Mouse (Mus musculus) G1E-ER4 (cell line): Measurements from ENCODE around the gene Neurod4. TPM values are rescaled to one million over a fixed set of nuclear protein-coding genes. Genes with fewer than 3 reads are reported as not detected.

Experiments used
- GATA1 ChIP-seq: IDR thresholded peaks from one replicate; pipeline ENCODE4 v1.8.0; 2012; ENCODE audit warnings: low read length, inconsistent platforms
- polyA plus RNA-seq: library from polyadenylated mRNA; stranded (reverse); fragments of >175 nt; gene quantifications from 2 replicates; pipeline ENCODE4 v1.2.3, GENCODE M21; 2012

Gene Neurod4
- polyA plus RNA-seq, 1 experiment, result not detected

GRCm38 (mm10) chr10:130263203-130263602, 16.8 kb downstream of the Neurod4 start:
- TF ChIP-seq GATA1, result no peak

GRCm38 (mm10) chr10:130259483-130259882, 20.6 kb downstream of the Neurod4 start:
- no peak for TF ChIP-seq GATA1

DNA sequence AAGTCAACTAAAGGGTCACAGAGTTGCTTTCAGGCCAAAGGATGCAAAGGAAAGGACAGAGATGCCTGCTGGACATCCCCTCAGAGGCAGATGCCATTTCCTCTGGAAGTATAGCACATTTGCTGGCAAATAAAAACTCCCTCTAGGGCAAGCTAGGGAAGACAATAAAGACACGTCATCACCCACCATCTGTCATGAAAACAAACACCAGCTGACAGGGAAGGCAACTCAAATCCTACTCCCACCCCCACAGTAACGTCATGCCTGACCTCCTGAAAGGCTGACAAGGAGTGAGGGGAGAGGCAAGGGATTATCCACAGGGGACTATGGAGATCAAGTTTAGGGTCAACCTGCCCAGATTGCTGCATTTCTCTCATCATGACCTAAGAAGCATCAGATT, 35.8 kb downstream of the Neurod4 start:
- no peak for TF ChIP-seq GATA1

DNA sequence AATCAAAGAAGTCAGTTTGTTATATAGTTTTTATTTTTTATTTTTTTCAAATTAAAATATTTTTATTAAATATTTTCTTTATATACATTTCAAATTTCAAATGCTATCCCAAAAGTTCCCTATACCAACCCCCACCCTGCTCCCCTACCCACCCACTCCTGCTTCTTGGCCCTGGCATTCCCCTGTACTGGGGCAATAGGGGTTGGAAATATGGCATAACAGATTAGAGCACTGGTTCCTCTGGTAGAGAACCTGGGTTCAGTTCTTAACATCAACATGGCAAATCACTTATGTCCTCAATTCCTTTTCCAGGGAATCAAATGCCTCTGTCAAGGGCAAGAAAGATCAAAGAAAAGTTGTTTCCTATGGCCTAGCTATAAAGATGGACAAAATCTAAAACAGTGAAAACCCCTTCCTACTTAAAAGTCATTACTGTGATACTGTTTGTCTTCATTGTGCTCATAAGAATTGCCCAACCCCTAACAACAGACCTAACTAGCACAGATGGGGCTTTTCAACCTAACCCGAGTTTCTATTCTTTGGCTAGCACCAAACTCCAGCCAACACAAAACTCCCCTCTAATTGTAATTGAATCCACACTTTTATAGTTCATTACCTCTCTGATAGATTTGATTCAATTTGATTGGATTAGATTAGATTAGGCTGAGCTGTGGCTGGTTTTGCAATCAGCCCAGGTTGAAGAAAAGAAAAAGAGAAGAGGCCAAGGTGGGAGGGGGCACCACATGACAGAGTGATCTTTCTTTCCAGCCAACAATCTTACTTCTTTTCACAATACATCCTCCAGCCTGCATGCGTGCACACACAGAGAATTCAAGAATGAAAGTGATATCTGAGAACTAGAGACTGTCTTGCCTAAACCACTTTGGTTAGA, 41.5 kb downstream of the Neurod4 start:
- no peak for TF ChIP-seq GATA1

GRCm38 (mm10) chr10:130234576-130234975, 45.5 kb downstream of the Neurod4 start:
- no peak for TF ChIP-seq GATA1

DNA sequence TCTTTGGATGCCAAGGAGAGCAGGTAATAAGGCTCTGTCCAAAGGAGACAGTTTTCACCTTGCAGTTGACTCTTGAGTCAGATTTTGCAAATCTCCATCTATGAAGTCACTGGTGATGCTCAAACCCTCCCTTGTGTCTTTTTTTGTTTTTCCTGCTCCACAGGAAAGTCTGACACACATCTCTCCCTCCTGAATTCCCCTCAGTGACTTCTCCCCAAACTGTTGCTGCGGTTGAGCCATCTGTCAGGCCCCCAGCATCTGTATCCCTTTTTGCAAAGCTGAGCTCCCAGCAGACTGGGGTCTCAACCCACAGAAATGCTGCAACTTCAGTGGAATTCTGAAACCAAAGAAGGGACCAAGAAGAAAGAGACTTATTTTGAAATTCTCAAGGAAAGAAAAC, 47.9 kb downstream of the Neurod4 start:
- TF ChIP-seq GATA1, result no peak

DNA sequence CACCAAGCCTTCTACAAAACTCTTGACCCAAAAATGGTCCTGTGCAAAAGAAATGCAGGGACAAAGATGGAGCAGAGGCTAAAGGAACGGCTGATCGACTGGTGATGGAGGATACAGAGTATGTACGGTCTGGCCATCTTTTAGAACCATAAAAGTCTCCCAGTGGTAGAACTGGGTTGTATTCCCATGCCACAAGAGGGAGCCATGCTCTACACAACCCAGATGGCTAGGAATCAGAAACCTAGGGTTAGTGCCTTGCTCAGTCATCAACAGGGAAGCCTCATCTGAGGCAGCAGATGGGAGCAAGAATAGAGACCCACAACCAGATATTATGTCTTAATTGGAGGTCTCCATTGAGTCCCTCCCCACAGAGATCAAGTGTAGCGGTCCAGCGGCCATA, 50.5 kb downstream of the Neurod4 start:
- TF ChIP-seq GATA1, result no peak

GRCm38 (mm10) chr10:130228246-130228645, 51.8 kb downstream of the Neurod4 start:
- TF ChIP-seq GATA1, result no peak

DNA sequence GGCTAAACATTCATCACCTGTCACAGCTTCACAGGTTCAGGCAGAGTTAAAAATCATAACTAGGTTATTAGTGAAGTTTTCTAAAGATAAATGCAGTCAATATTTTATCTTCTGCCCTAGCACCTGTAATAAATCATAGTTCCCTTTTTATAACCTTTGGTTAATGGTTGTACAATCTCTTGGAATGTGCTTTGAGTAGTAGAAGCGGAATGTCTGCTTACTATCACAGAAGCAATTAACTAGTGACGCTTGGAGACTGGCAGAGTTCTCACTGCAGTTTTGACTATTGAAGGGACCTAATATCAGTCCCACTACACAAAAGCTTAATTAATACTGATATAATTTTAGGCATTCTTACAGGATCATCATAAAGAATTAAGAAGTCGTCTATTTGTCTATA, 55.0 kb downstream of the Neurod4 start:
- no peak for TF ChIP-seq GATA1

Other genes starting within 250 kb of the Neurod4 start
- not detected in 2 replicates for gene Olfr821, start 249.9 kb downstream of the Neurod4 start, polyA plus RNA-seq
- not detected in 2 replicates for gene Olfr822, start 209.0 kb downstream of the Neurod4 start, polyA plus RNA-seq
- gene Olfr823, start 164.9 kb downstream of the Neurod4 start, polyA plus RNA-seq, result not detected in 2 replicates
- not detected in 2 replicates for gene Olfr824, start 150.2 kb downstream of the Neurod4 start, polyA plus RNA-seq
- gene Olfr825, start 113.5 kb downstream of the Neurod4 start, polyA plus RNA-seq, result not detected in 2 replicates
- gene Olfr826, start 96.1 kb downstream of the Neurod4 start, polyA plus RNA-seq, result not detected in 2 replicates
- not detected in 2 replicates for gene Olfr827, start 65.8 kb downstream of the Neurod4 start, polyA plus RNA-seq
- gene Tespa1, start 42.6 kb upstream of the Neurod4 start, polyA plus RNA-seq, result 1.8 TPM in 2 replicates
- not detected in 2 replicates for gene Vmn2r84, start 114.1 kb upstream of the Neurod4 start, polyA plus RNA-seq
- not detected in 2 replicates for gene Vmn2r85, start 149.5 kb upstream of the Neurod4 start, polyA plus RNA-seq
- not detected in 2 replicates for gene Vmn2r86, start 175.8 kb upstream of the Neurod4 start, polyA plus RNA-seq
- not detected in 2 replicates for gene Vmn2r87, start 217.2 kb upstream of the Neurod4 start, polyA plus RNA-seq